Mouse (Mus musculus) hindbrain, embryonic 10.5 days (tissue): Measurements from ENCODE around the gene Smc3. TPM values are rescaled to one million over a fixed set of nuclear protein-coding genes. Genes with fewer than 3 reads are reported as not detected.
"Not testable (repeated sequence)": the region's sequence is repeated elsewhere in the genome, so short reads cannot be mapped to it uniquely, and the experiment has no call there.

Source experiments
- DNase-seq: peaks from one replicate; pipeline ENCODE4 v3.0.0-alpha.2; 2017; ENCODE audit warnings: low spot score
- H3K27ac ChIP-seq: fragments of 300-500 bp; sonication (generic); 2 replicates; pipeline ENCODE4 v1.5.1; 2016; ENCODE audit warnings: mild to moderate bottlenecking, moderate library complexity
- H3K27me3 ChIP-seq: fragments of 300-500 bp; sonication (generic); 2 replicates; pipeline ENCODE4 v1.6.1; 2016; ENCODE audit warnings: mild to moderate bottlenecking; ENCODE audit not compliant: poor library complexity, insufficient read depth, severe bottlenecking
- H3K36me3 ChIP-seq: fragments of 300-500 bp; sonication (generic); 2 replicates; pipeline ENCODE4 v1.6.1; 2016; ENCODE audit warnings: mild to moderate bottlenecking, moderate library complexity
- H3K4me1 ChIP-seq: fragments of 300-500 bp; sonication (generic); replicated peaks from 2 replicates; pipeline ENCODE4 v1.6.1; 2016; ENCODE audit warnings: mild to moderate bottlenecking
- H3K4me3 ChIP-seq: fragments of 300-500 bp; sonication (generic); 2 replicates; pipeline ENCODE4 v1.5.1; 2016; ENCODE audit warnings: mild to moderate bottlenecking, moderate library complexity
- H3K9me3 ChIP-seq: fragments of 300-500 bp; sonication (generic); 2 replicates; pipeline ENCODE4 v1.6.1; 2016; ENCODE audit warnings: mild to moderate bottlenecking, moderate library complexity
- WGBS: fragments of 180-500 bp; shearing (Covaris S2); methylation state at CpG from one replicate; pipeline ENCODE4 v1.1.7; 2016; 5-methylcytosine and 5-hydroxymethylcytosine counted together
- polyA plus RNA-seq: library from polyadenylated mRNA; unstranded; fragments of >200 nt; fragmentation: Nextera tagmentation; extraction: Ambion mirVana; gene quantifications from 2 replicates; pipeline ENCODE4 v1.2.1, GENCODE M21; 2016

The Smc3 gene
- polyA plus RNA-seq, 1 experiment from 2014 or later = 42.4 TPM

- peaks cover 49% of the 10 kb centered on the region for H3K36me3 ChIP-seq
- peaks cover 24% of the 10 kb centered on the region for H3K4me1 ChIP-seq
- DNase-seq = peak; percentile 81
- 0 out of 2 replicates have a peak overlapping the region, but pooled peaks have one; percentile 62 for H3K27ac ChIP-seq
- 44% methylated on average over 10 of the region's 10 CpGs for WGBS
- no peaks in the 10 kb centered on the region for H3K27me3 ChIP-seq
- H3K4me3 ChIP-seq = no peak overlapping the region
- no peaks in the 10 kb centered on the region for H3K9me3 ChIP-seq
Measured at GRCm38 (mm10) chr19:53648802-53649236, 48.6 kb downstream of the Smc3 start.

GRCm38 (mm10) chr19:53649361-53649760 is 49.2 kb downstream of the Smc3 start:
- H3K36me3 ChIP-seq = peaks cover 46% of the 10 kb centered on the region
- H3K27ac ChIP-seq = no peak overlapping the region
- no peaks in the 10 kb centered on the region for H3K9me3 ChIP-seq
- no peak overlapping the region for H3K4me3 ChIP-seq
- 86% methylated on average over 6 of the region's 6 CpGs for WGBS
- H3K4me1 ChIP-seq = peaks cover 29% of the 10 kb centered on the region
- no peaks in the 10 kb centered on the region for H3K27me3 ChIP-seq
- no peak for DNase-seq

- Histone ChIP-seq H3K4me3 (no peak overlapping the region), H3K27me3 (no peaks in the 10 kb centered on the region), H3K9me3 (no peaks in the 10 kb centered on the region), H3K27ac (no peak overlapping the region), H3K4me1 (peaks cover 29% of the 10 kb centered on the region), H3K36me3 (peaks cover 42% of the 10 kb centered on the region)
- 67% methylated on average over 5 of the region's 5 CpGs for WGBS
- DNase-seq = no peak
Measured at GRCm38 (mm10) chr19:53649802-53650201, 49.6 kb downstream of the Smc3 start.

GRCm38 (mm10) chr19:53650921-53651320 is 50.7 kb downstream of the Smc3 start:
- Histone ChIP-seq H3K4me3 (no peak overlapping the region), H3K9me3 (no peaks in the 10 kb centered on the region), H3K27me3 (no peaks in the 10 kb centered on the region), H3K36me3 (peaks cover 31% of the 10 kb centered on the region), H3K4me1 (peaks cover 29% of the 10 kb centered on the region), H3K27ac (no peak overlapping the region)
- no peak for DNase-seq
- WGBS = 79% methylated on average over 7 of the region's 7 CpGs

GRCm38 (mm10) chr19:53652267-53652666 is 52.1 kb downstream of the Smc3 start:
- H3K4me1 ChIP-seq = peaks cover 29% of the 10 kb centered on the region
- 68% methylated on average over 9 of the region's 9 CpGs for WGBS
- peak overlapping the region; percentile 9; the same call in 1 of the 2 replicates for H3K27ac ChIP-seq
- no peaks in the 10 kb centered on the region for H3K27me3 ChIP-seq
- no peak overlapping the region for H3K4me3 ChIP-seq
- no peak for DNase-seq
- no peaks in the 10 kb centered on the region for H3K9me3 ChIP-seq
- H3K36me3 ChIP-seq = peaks cover 17% of the 10 kb centered on the region

- Histone ChIP-seq H3K36me3 (peaks cover 10% of the 10 kb centered on the region; the same call in 1 of the 2 replicates), H3K27ac (no peak overlapping the region), H3K9me3 (no peaks in the 10 kb centered on the region), H3K27me3 (0 out of 2 replicates have a peak, but pooled peaks cover 3% of the 10 kb centered on the region), H3K4me3 (no peak overlapping the region), H3K4me1 (peaks cover 28% of the 10 kb centered on the region)
- WGBS = 80% methylated on average over 20 of the region's 20 CpGs
- no peak for DNase-seq
Measured at GRCm38 (mm10) chr19:53653624-53654467, 53.6 kb downstream of the Smc3 start.

GRCm38 (mm10) chr19:53656443-53656842 is 56.2 kb downstream of the Smc3 start:
- H3K27me3 ChIP-seq, H3K36me3 ChIP-seq, H3K9me3 ChIP-seq, H3K27ac ChIP-seq, H3K4me3 ChIP-seq, DNase-seq: not testable (repeated sequence)
- 90% methylated on average over 11 of the region's 11 CpGs for WGBS
- peaks cover 24% of the 10 kb centered on the region for H3K4me1 ChIP-seq

GRCm38 (mm10) chr19:53657437-53657836 is 57.2 kb downstream of the Smc3 start:
- 80% methylated on average over 5 of the region's 5 CpGs for WGBS
- no peak for DNase-seq
- 0 out of 2 replicates have a peak, but pooled peaks cover 3% of the 10 kb centered on the region for H3K27me3 ChIP-seq
- H3K27ac ChIP-seq = no peak overlapping the region
- no peaks in the 10 kb centered on the region for H3K36me3 ChIP-seq
- no peaks in the 10 kb centered on the region for H3K9me3 ChIP-seq
- H3K4me3 ChIP-seq = no peak overlapping the region
- peaks cover 23% of the 10 kb centered on the region for H3K4me1 ChIP-seq

GRCm38 (mm10) chr19:53660722-53661420 is 60.7 kb downstream of the Smc3 start:
- Histone ChIP-seq H3K27me3 (0 out of 2 replicates have a peak, but pooled peaks cover 3% of the 10 kb centered on the region), H3K9me3 (no peaks in the 10 kb centered on the region), H3K27ac (no peak overlapping the region), H3K36me3 (no peaks in the 10 kb centered on the region), H3K4me3 (no peak overlapping the region), H3K4me1 (peaks cover 12% of the 10 kb centered on the region; the same call in 1 of the 2 replicates)
- no peak for DNase-seq
- 79% methylated on average over 9 of the region's 9 CpGs for WGBS

GRCm38 (mm10) chr19:53661938-53662722 is 61.9 kb downstream of the Smc3 start:
- no peaks in the 10 kb centered on the region for H3K36me3 ChIP-seq

GRCm38 (mm10) chr19:53664831-53665230 is 64.6 kb downstream of the Smc3 start:
- no peaks in the 10 kb centered on the region for H3K27me3 ChIP-seq
- 92% methylated on average over 9 of the region's 9 CpGs for whole genome bisulfite sequencing
- no peak for DNase-seq
- H3K27ac ChIP-seq = no peak overlapping the region
- no peaks in the 10 kb centered on the region for H3K9me3 ChIP-seq
- no peaks in the 10 kb centered on the region for H3K36me3 ChIP-seq
- H3K4me3 ChIP-seq = no peak overlapping the region
- H3K4me1 ChIP-seq = peaks cover 15% of the 10 kb centered on the region; the same call in 1 of the 2 replicates

More at GRCm38 (mm10) chr19:53661938-53662722, 61.9 kb downstream of the Smc3 start:
- no peak overlapping the region for H3K4me3 ChIP-seq
- H3K27ac ChIP-seq = 0 out of 2 replicates have a peak overlapping the region, but pooled peaks have one; percentile 3
- H3K27me3 ChIP-seq = 0 out of 2 replicates have a peak, but pooled peaks cover 3% of the 10 kb centered on the region
- WGBS = 57% methylated on average over 14 of the region's 14 CpGs
- H3K9me3 ChIP-seq = no peaks in the 10 kb centered on the region
- no peak for DNase-seq
- peaks cover 15% of the 10 kb centered on the region; the same call in 1 of the 2 replicates for H3K4me1 ChIP-seq

- DNase-seq = no peak
- no peaks in the 10 kb centered on the region for H3K36me3 ChIP-seq
- no peak overlapping the region for H3K4me3 ChIP-seq
- no peak overlapping the region for H3K27ac ChIP-seq
- no peaks in the 10 kb centered on the region for H3K9me3 ChIP-seq
- 83% methylated on average over 4 of the region's 4 CpGs for whole genome bisulfite sequencing
- peaks cover 18% of the 10 kb centered on the region for H3K4me1 ChIP-seq
- H3K27me3 ChIP-seq = 0 out of 2 replicates have a peak, but pooled peaks cover 2% of the 10 kb centered on the region
Measured at GRCm38 (mm10) chr19:53665391-53665790, 65.2 kb downstream of the Smc3 start.
